Mouse (Mus musculus): ENCODE results near the gene Nav2. TPM values are rescaled to one million over a fixed set of nuclear protein-coding genes. Genes with fewer than 3 reads are reported as not detected.
A peak's percentile ranks its signal among the peaks of the same experiment; 100 is the strongest.

Nav2 gene
- total and polyA plus RNA-seq, 2 experiments from 2014 or later: 16.3 to 44.0 TPM

- Histone ChIP-seq H3K4me3 (ENCODE audit: low read depth, low read length) (no peak overlapping the region), H3K27ac (ENCODE audit: low read depth, low read length) (no peak overlapping the region), H3K4me2 (ENCODE audit: low read depth) (no peak overlapping the region), H3K36me3 (ENCODE audit: insufficient read depth) (no peaks in the 10 kb centered on the region), H3K9ac (no peak overlapping the region), H3K4me1 (ENCODE audit: insufficient read depth) (no peaks in the 10 kb centered on the region), H3K27me3 (ENCODE audit: insufficient read depth, low read length) (no peaks in the 10 kb centered on the region), H3K9me3 (ENCODE audit: low read length) (no peaks in the 10 kb centered on the region)
- no peak for TF ChIP-seq CTCF (IDR thresholded peaks at IDR 0.05; ENCODE audit: low read depth)
- 18% methylated on average over 8 of the region's 8 CpGs for WGBS
- DNase-seq (no peak), ATAC-seq (no peak)
These were observed 195.9 kb downstream of the Nav2 start for GRCm38 (mm10) chr7:49104376-49104775.

GRCm38 (mm10) chr7:49104793-49105192 is 196.3 kb downstream of the Nav2 start:
- Histone ChIP-seq H3K36me3 (ENCODE audit: insufficient read depth) (no peaks in the 10 kb centered on the region), H3K4me2 (ENCODE audit: low read depth) (no peak overlapping the region), H3K27me3 (ENCODE audit: insufficient read depth, low read length) (no peaks in the 10 kb centered on the region), H3K27ac (ENCODE audit: low read depth, low read length) (no peak overlapping the region), H3K4me3 (ENCODE audit: low read depth, low read length) (no peak overlapping the region), H3K4me1 (ENCODE audit: insufficient read depth) (no peaks in the 10 kb centered on the region), H3K9me3 (ENCODE audit: low read length) (no peaks in the 10 kb centered on the region), H3K9ac (no peak overlapping the region)
- ATAC-seq: no peak
- WGBS: 13% methylated on average over 1 of the region's 1 CpGs
- no peak for TF ChIP-seq CTCF (IDR thresholded peaks at IDR 0.05; ENCODE audit: low read depth)
- no peak for DNase-seq

GRCm38 (mm10) chr7:49105501-49105900 is 197.0 kb downstream of the Nav2 start:
- H3K36me3 ChIP-seq (ENCODE audit: insufficient read depth): no peaks in the 10 kb centered on the region
- ATAC-seq: no peak
- H3K27ac ChIP-seq (ENCODE audit: low read depth, low read length): no peak overlapping the region
- H3K9me3 ChIP-seq (ENCODE audit: low read length): no peaks in the 10 kb centered on the region
- TF ChIP-seq CTCF (IDR thresholded peaks at IDR 0.05; ENCODE audit: low read depth): no peak
- H3K4me3 ChIP-seq (ENCODE audit: low read depth, low read length): no peak overlapping the region
- H3K4me1 ChIP-seq (ENCODE audit: insufficient read depth): no peaks in the 10 kb centered on the region
- 59% methylated on average over 2 of the region's 2 CpGs for WGBS
- no peak overlapping the region for H3K9ac ChIP-seq
- no peak for DNase-seq
- no peak overlapping the region for H3K4me2 ChIP-seq (ENCODE audit: low read depth)
- no peaks in the 10 kb centered on the region for H3K27me3 ChIP-seq (ENCODE audit: insufficient read depth, low read length)

GRCm38 (mm10) chr7:49108076-49108475 is 199.6 kb downstream of the Nav2 start:
- 0 out of 2 replicates have a peak, but pooled peaks have one; percentile 14 for ATAC-seq
- no peak for TF ChIP-seq CTCF (IDR thresholded peaks at IDR 0.05; ENCODE audit: low read depth)
- Histone ChIP-seq H3K36me3 (ENCODE audit: insufficient read depth) (no peaks in the 10 kb centered on the region), H3K9ac (no peak overlapping the region), H3K4me2 (ENCODE audit: low read depth) (no peak overlapping the region), H3K4me3 (ENCODE audit: low read depth, low read length) (no peak overlapping the region), H3K27me3 (ENCODE audit: insufficient read depth, low read length) (no peaks in the 10 kb centered on the region), H3K4me1 (ENCODE audit: insufficient read depth) (no peaks in the 10 kb centered on the region), H3K9me3 (ENCODE audit: low read length) (no peaks in the 10 kb centered on the region), H3K27ac (ENCODE audit: low read depth, low read length) (no peak overlapping the region)
- 71% methylated on average over 5 of the region's 5 CpGs for WGBS
- DNase-seq: no peak

GRCm38 (mm10) chr7:49119016-49119415 is 210.5 kb downstream of the Nav2 start:
- no peak overlapping the region for H3K4me2 ChIP-seq (ENCODE audit: low read depth)
- WGBS: 58% methylated on average over 8 of the region's 8 CpGs
- H3K27me3 ChIP-seq (ENCODE audit: insufficient read depth, low read length): no peaks in the 10 kb centered on the region
- ATAC-seq: no peak
- H3K9me3 ChIP-seq (ENCODE audit: low read length): no peaks in the 10 kb centered on the region
- H3K27ac ChIP-seq (ENCODE audit: low read depth, low read length): no peak overlapping the region
- DNase-seq: no peak
- no peak for TF ChIP-seq CTCF (IDR thresholded peaks at IDR 0.05; ENCODE audit: low read depth)
- no peak overlapping the region for H3K4me3 ChIP-seq (ENCODE audit: low read depth, low read length)
- H3K36me3 ChIP-seq (ENCODE audit: insufficient read depth): no peaks in the 10 kb centered on the region
- H3K4me1 ChIP-seq (ENCODE audit: insufficient read depth): peaks cover 16% of the 10 kb centered on the region; the same call in 1 of the 2 replicates
- no peak overlapping the region for H3K9ac ChIP-seq

- Histone ChIP-seq H3K27me3 (ENCODE audit: insufficient read depth, low read length) (no peaks in the 10 kb centered on the region), H3K36me3 (ENCODE audit: insufficient read depth) (no peaks in the 10 kb centered on the region), H3K4me2 (ENCODE audit: low read depth) (peak overlapping the region; percentile 57), H3K9me3 (ENCODE audit: low read length) (no peaks in the 10 kb centered on the region), H3K4me1 (ENCODE audit: insufficient read depth) (peaks cover 16% of the 10 kb centered on the region; the same call in 1 of the 2 replicates), H3K4me3 (ENCODE audit: low read depth, low read length) (peak overlapping the region; percentile 31), H3K9ac (peak overlapping the region; percentile 44), H3K27ac (ENCODE audit: low read depth, low read length) (peak overlapping the region; percentile 74)
- no peak for TF ChIP-seq CTCF (IDR thresholded peaks at IDR 0.05; ENCODE audit: low read depth)
- DNase-seq (peak; percentile 69), ATAC-seq (peak; percentile 65)
- WGBS: 6% methylated on average over 20 of the region's 20 CpGs
These were observed 211.4 kb downstream of the Nav2 start for GRCm38 (mm10) chr7:49119794-49120487.

GRCm38 (mm10) chr7:49120488-49120864 is 212.0 kb downstream of the Nav2 start:
- WGBS: 19% methylated on average over 6 of the region's 6 CpGs
- peak; percentile 21 for ATAC-seq
- DNase-seq: no peak

More at GRCm38 (mm10) chr7:49120488-49120864, 212.0 kb downstream of the Nav2 start:
- Histone ChIP-seq H3K4me1 (ENCODE audit: insufficient read depth) (peaks cover 16% of the 10 kb centered on the region; the same call in 1 of the 2 replicates), H3K27me3 (ENCODE audit: insufficient read depth, low read length) (no peaks in the 10 kb centered on the region), H3K4me2 (ENCODE audit: low read depth) (peak overlapping the region; percentile 57), H3K9me3 (ENCODE audit: low read length) (no peaks in the 10 kb centered on the region), H3K4me3 (ENCODE audit: low read depth, low read length) (peak overlapping the region; percentile 31), H3K27ac (ENCODE audit: low read depth, low read length) (peak overlapping the region; percentile 74), H3K36me3 (ENCODE audit: insufficient read depth) (no peaks in the 10 kb centered on the region), H3K9ac (peak overlapping the region; percentile 44)
- TF ChIP-seq CTCF (IDR thresholded peaks at IDR 0.05; ENCODE audit: low read depth): no peak
